Mouse (Mus musculus): Measurements from ENCODE around the gene Trappc3.

GRCm38 (mm10) chr4:126256131-126256791, 5.9 kb upstream of the Trappc3 start, which contains the start of gene Map7d1:
- no peak for TF ChIP-seq CTCF (IDR thresholded peaks at IDR 0.05; ENCODE audit: low read depth, low read length)
- no peak for TF ChIP-seq GATA1 (IDR thresholded peaks at IDR 0.05; ENCODE audit: borderline replicate concordance, low read length)
- no peak for TF ChIP-seq POLR2AphosphoS5 (IDR thresholded peaks at IDR 0.05; ENCODE audit: insufficient replicate concordance, low read depth, low read length)

All from G1E (cell line).